Mouse (Mus musculus): Measurements from ENCODE around the gene Tek.
"Not testable (repeated sequence)": the region's sequence is repeated elsewhere in the genome, so short reads cannot be mapped to it uniquely, and the experiment has no call there.

Tek gene

GRCm38 (mm10) chr4:94738838-94739731 lies at the start of gene Tek:
Gene Tek (plus strand): TSS chr4:94739289.
- no peak for DNase-seq

- not testable (repeated sequence) for DNase-seq
Measured at GRCm38 (mm10) chr4:94689804-94690203, 49.3 kb upstream of the Tek start.

GRCm38 (mm10) chr4:94691078-94691477 lies 48.0 kb upstream of the Tek start:
- no peak for DNase-seq

- DNase-seq: no peak
Measured at GRCm38 (mm10) chr4:94692175-94692574, 46.9 kb upstream of the Tek start.

GRCm38 (mm10) chr4:94696368-94696767 lies 42.7 kb upstream of the Tek start:
- DNase-seq: no peak

- DNase-seq: no peak
Measured at GRCm38 (mm10) chr4:94711002-94711401, 28.1 kb upstream of the Tek start.

GRCm38 (mm10) chr4:94711426-94711825 lies 27.7 kb upstream of the Tek start:
- no peak for DNase-seq

GRCm38 (mm10) chr4:94713741-94714140 lies 25.3 kb upstream of the Tek start:
- DNase-seq: no peak

GRCm38 (mm10) chr4:94715166-94715565 lies 23.9 kb upstream of the Tek start:
- DNase-seq: no peak

GRCm38 (mm10) chr4:94725799-94726198 lies 13.3 kb upstream of the Tek start:
- no peak for DNase-seq

GRCm38 (mm10) chr4:94732721-94733120 lies 6.4 kb upstream of the Tek start:
- DNase-seq: no peak

- no peak for DNase-seq
Measured at GRCm38 (mm10) chr4:94737326-94738295, 1.5 kb upstream of the Tek start.

GRCm38 (mm10) chr4:94741824-94742223 lies 2.7 kb downstream of the Tek start:
- DNase-seq: no peak

GRCm38 (mm10) chr4:94745749-94746148 lies 6.7 kb downstream of the Tek start:
- no peak for DNase-seq

- no peak for DNase-seq
Measured at GRCm38 (mm10) chr4:94746387-94746811, 7.3 kb downstream of the Tek start.

- DNase-seq: no peak
Measured at GRCm38 (mm10) chr4:94747338-94747737, 8.2 kb downstream of the Tek start.

- DNase-seq: no peak
Measured at GRCm38 (mm10) chr4:94752512-94752911, 13.4 kb downstream of the Tek start.

GRCm38 (mm10) chr4:94765217-94765616 lies 26.1 kb downstream of the Tek start:
- no peak for DNase-seq

GRCm38 (mm10) chr4:94766176-94766575 lies 27.1 kb downstream of the Tek start:
- DNase-seq: no peak

GRCm38 (mm10) chr4:94768624-94769023 lies 29.5 kb downstream of the Tek start:
- DNase-seq: no peak

GRCm38 (mm10) chr4:94781043-94781442 lies 42.0 kb downstream of the Tek start:
- DNase-seq: no peak

GRCm38 (mm10) chr4:94785921-94786320 lies 46.8 kb downstream of the Tek start:
- DNase-seq: no peak

GRCm38 (mm10) chr4:94803187-94803586 lies 64.1 kb downstream of the Tek start:
- DNase-seq: no peak

GRCm38 (mm10) chr4:94810616-94811015 lies 71.5 kb downstream of the Tek start:
- no peak for DNase-seq

Data from right cerebral cortex, postnatal 25 days (tissue).